ENCODE assay signal across 13 mouse cellular contexts in the genomic region with DNA sequence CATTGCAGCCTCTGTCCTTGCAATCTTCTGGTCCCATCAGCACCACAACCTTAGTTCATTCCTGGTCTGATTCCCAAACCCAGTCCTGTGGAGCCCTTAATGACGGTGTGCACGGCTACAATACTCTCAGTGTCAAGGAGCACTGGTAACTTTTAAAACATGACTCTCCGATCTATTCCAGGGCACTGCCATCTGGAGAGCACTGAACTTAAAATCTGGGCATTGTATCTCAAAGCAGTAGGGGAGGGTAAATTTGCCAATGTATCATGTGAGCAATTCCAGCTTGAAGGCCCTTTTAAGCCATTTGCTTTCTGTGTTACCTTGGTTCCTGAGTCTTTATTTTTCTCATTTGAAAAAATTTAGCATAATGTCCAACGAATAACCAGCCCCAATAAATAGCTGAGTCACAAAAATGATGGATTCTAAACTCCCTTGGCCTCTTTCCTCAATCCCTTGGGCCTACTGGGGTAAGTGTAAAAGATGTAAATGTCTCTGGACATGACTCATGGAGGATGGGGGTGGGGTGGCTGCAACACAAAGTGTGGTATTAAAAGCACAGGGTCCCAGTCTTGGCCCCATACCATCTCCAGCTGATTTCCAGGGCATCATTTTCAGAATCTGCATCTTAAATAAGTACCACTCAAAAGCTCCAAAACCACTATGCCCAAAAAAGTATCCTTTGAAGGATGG.
DNase-seq lines count a peak whose midpoint lies in the region; ATAC-seq and TF ChIP-seq lines count a peak whose summit lies in the region.
"Had no signal": no experiment of that assay in that cellular context is flagged by ENCODE, and none has a peak within 500 bp of the region (broad histone marks: within the 10 kb centered on the region; RNA-seq: fewer than 3 reads in every experiment).

No protein-coding gene starts in this region.

- H3K4me2 ChIP-seq in kidney, postnatal 0 days (ENCODE audit: low read length) = no peak overlapping the region
- H3K4me2 ChIP-seq in liver, embryonic 12.5 days = no peak overlapping the region
- H3K4me2 ChIP-seq: embryonic facial prominence, embryonic 13.5 days; limb, embryonic 13.5 days had no signal

- DNase-seq in cerebellum, postnatal 14 days = peak; percentile 50 to 58
- no peak for DNase-seq in cerebellum, postnatal 36 days
- DNase-seq in kidney, postnatal 0 days (ENCODE audit: low spot score) = no peak
- no peak for DNase-seq in kidney, adult 18-20 months
- DNase-seq in MN1 (ENCODE audit: low spot score) = peak; percentile 37
- DNase-seq in cerebellum, postnatal 25 days = peak; percentile 26 to 53
- no peak for DNase-seq in heart, postnatal 36 days
- DNase-seq: spleen, adult 18-20 months had no signal

- WGBS in kidney, postnatal 0 days = 64% methylated on average over 4 of the region's 4 CpGs
- WGBS in liver, embryonic 12.5 days (ENCODE audit: insufficient replicate concordance) = 68% methylated on average over 4 of the region's 4 CpGs

- no peaks in the 10 kb centered on the region for H3K9me3 ChIP-seq in kidney, postnatal 0 days (replicated peaks; ENCODE audit: low read length)
- no peaks in the 10 kb centered on the region for H3K9me3 ChIP-seq in liver, embryonic 12.5 days (replicated peaks)
- H3K9me3 ChIP-seq: embryonic facial prominence, embryonic 13.5 days; limb, embryonic 13.5 days; megakaryocyte, embryonic 14.5 days had no signal

- intact Hi-C loops in heart, postnatal 36 days (cut with DNase I) = no loop called here

- peak overlapping the region; percentile 48; the same call in 1 of the 2 replicates for H3K27ac ChIP-seq in kidney, postnatal 0 days
- no peak overlapping the region for H3K27ac ChIP-seq in liver, embryonic 12.5 days
- H3K27ac ChIP-seq: embryonic facial prominence, embryonic 13.5 days; heart, adult 2 months; limb, embryonic 13.5 days had no signal

- no peaks in the 10 kb centered on the region for H3K27me3 ChIP-seq in kidney, postnatal 0 days (ENCODE audit: insufficient read depth, low read length)
- no peaks in the 10 kb centered on the region for H3K27me3 ChIP-seq in liver, embryonic 12.5 days (replicated peaks)
- H3K27me3 ChIP-seq: embryonic facial prominence, embryonic 13.5 days; limb, embryonic 13.5 days had no signal

- H3K4me1 ChIP-seq in kidney, postnatal 0 days (replicated peaks; ENCODE audit: insufficient read depth, low read length) = 0 out of 2 replicates have a peak, but pooled peaks cover 10% of the 10 kb centered on the region
- 0 out of 2 replicates have a peak, but pooled peaks cover 3% of the 10 kb centered on the region for H3K4me1 ChIP-seq in liver, embryonic 12.5 days
- H3K4me1 ChIP-seq: embryonic facial prominence, embryonic 13.5 days had no signal

- H3K9ac ChIP-seq in kidney, postnatal 0 days (ENCODE audit: low read depth, low read length) = no peak overlapping the region
- no peak overlapping the region for H3K9ac ChIP-seq in liver, embryonic 12.5 days
- H3K9ac ChIP-seq: embryonic facial prominence, embryonic 13.5 days; limb, embryonic 13.5 days had no signal

- H3K4me3 ChIP-seq in kidney, postnatal 0 days (replicated peaks; ENCODE audit: low read depth, low read length) = no peak overlapping the region
- no peak overlapping the region for H3K4me3 ChIP-seq in liver, embryonic 12.5 days
- H3K4me3 ChIP-seq: embryonic facial prominence, embryonic 13.5 days; heart, adult 2 months; limb, embryonic 13.5 days; megakaryocyte, embryonic 14.5 days had no signal

- TF ChIP-seq CTCF in kidney, postnatal 0 days (IDR thresholded peaks at IDR 0.05; ENCODE audit: low read depth) = no peak

- no peak for ATAC-seq in kidney, postnatal 0 days (replicated peaks; ENCODE audit: low FRiP score, low read depth)
- no peak for ATAC-seq in liver, embryonic 12.5 days

- no peaks in the 10 kb centered on the region for H3K36me3 ChIP-seq in kidney, postnatal 0 days (ENCODE audit: insufficient read depth, low read length)
- H3K36me3 ChIP-seq in liver, embryonic 12.5 days = no peaks in the 10 kb centered on the region
- H3K36me3 ChIP-seq: embryonic facial prominence, embryonic 13.5 days; limb, embryonic 13.5 days had no signal

Comparison
In these comparisons a context has a peak if more than half of its experiments do, and no peak if none do; other contexts are left out.
1. DNase-seq: peak in cerebellum, postnatal 14 days (2 of 2), MN1 (single experiment) and cerebellum, postnatal 25 days (2 of 2); none in cerebellum, postnatal 36 days (0 of 2), kidney, postnatal 0 days (single experiment), kidney, adult 18-20 months (single experiment) and heart, postnatal 36 days (0 of 2).